Mouse (Mus musculus) splenic B cell, adult 2 months (primary cell): ENCODE measurements around the gene Aebp2.
"Not testable (repeated sequence)": the region's sequence is repeated elsewhere in the genome, so short reads cannot be mapped to it uniquely, and the experiment has no call there.

Experiments used
- DNase-seq: peaks from one replicate; pipeline ENCODE4 v3.0.0-alpha.2; 2011; ENCODE audit warnings: low read depth, low spot score
- H3K27me3 ChIP-seq: 2 replicates; pipeline ENCODE4 v1.6.1; 2012; ENCODE audit warnings: mild to moderate bottlenecking, low read length, moderate library complexity, mixed read lengths; ENCODE audit not compliant: control insufficient read depth, poor library complexity, insufficient read depth, severe bottlenecking
- H3K36me3 ChIP-seq: 2 replicates; pipeline ENCODE4 v1.6.1; 2012; ENCODE audit warnings: mild to moderate bottlenecking, low read length, moderate library complexity, mixed read lengths; ENCODE audit not compliant: control insufficient read depth, poor library complexity, insufficient read depth, severe bottlenecking

The Aebp2 gene

DNA sequence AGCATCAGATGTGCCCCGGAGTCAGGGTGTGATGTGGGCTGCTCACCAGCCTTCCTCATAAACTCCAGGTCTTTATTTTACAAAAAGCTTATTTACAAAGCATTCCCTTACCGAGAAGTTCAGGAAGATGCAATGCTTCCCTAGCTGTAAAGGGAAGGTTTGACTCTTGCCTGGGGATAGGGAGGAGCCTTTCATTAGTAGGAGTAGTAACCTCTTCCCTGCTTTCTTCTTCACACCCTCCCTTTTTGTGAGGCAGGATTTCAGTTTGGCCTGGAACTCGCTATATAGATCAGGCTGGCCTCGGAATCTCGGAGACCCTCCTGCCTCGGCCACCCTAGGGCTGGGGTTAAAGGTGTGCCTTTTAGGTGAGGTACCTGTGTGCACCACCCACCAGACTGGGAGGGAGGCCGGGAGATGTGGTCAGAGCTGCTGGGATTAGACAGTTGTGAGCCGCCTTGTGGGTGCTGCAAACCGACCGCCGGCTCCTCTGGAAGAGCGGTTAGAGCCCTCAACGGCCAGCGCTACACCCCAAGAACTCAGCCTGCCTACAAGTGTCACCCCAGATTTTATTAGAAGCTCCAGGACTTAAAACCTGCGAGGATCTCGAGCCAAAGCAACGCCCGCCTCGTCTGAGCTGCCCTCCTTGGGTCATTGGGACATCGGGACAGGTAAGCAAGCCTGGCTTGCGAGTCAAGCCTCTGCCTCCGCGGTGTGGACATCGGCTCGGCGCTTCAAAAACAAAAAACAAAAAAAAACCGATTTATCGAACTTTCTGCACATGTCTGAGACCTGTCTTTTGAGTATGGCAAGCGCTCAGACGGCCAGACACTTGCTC, at the start of gene Aebp2:
Aebp2 (plus strand) TSS at position 273 of the 835 bp plus-strand sequence.
- H3K36me3 ChIP-seq = no peaks in the 10 kb centered on the region
- H3K27me3 ChIP-seq = no peaks in the 10 kb centered on the region
- DNase-seq = no peak

GRCm38 (mm10) chr6:140574943-140575342, 47.5 kb upstream of the Aebp2 start:
- no peak for DNase-seq
- Histone ChIP-seq H3K27me3 (no peaks in the 10 kb centered on the region), H3K36me3 (no peaks in the 10 kb centered on the region)

- no peaks in the 10 kb centered on the region for H3K36me3 ChIP-seq
- no peak for DNase-seq
- no peaks in the 10 kb centered on the region for H3K27me3 ChIP-seq
Measured at GRCm38 (mm10) chr6:140576133-140576532, 46.3 kb upstream of the Aebp2 start.

GRCm38 (mm10) chr6:140576961-140577821, 45.3 kb upstream of the Aebp2 start:
- H3K36me3 ChIP-seq = no peaks in the 10 kb centered on the region
- DNase-seq = peak; percentile 8
- no peaks in the 10 kb centered on the region for H3K27me3 ChIP-seq

DNA sequence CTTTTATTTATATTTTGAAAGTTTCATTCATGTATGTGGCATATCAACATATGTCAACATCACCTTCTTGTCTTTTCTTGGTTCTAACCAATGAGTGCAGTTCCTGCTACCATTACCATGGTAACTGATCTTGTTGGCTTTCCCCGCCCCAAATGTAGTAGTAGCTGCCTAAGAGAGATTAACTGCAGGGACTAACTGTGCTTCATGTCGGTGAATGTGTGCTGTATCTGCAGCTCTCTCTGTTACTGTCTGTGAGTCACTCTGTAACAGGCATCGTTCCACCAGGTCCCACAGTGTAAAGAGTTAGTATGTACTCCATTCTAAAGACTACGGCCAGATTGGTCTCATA, 44.7 kb upstream of the Aebp2 start:
- Histone ChIP-seq H3K27me3 (no peaks in the 10 kb centered on the region), H3K36me3 (no peaks in the 10 kb centered on the region)
- DNase-seq = no peak

DNA sequence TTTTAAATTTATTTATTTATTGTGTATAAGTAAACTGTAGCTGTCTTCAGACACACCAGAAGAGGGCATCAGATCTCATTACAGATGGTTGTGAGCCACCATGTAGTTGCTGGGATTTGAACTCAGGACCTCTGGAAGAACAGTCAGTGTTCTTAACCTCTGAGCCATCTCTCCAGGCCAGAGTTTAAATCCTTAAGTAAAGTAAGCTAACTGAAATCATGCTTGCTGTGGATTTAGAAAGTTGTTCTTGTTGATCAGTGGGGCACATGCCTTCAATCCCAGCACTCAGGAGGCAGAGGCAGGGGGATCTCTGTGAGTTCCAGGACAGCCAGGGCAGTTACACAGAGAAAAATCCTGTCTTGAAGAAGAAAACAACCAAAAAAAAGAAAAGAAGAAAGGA, 43.5 kb upstream of the Aebp2 start:
- not testable (repeated sequence) for DNase-seq, H3K36me3 ChIP-seq, H3K27me3 ChIP-seq

DNA sequence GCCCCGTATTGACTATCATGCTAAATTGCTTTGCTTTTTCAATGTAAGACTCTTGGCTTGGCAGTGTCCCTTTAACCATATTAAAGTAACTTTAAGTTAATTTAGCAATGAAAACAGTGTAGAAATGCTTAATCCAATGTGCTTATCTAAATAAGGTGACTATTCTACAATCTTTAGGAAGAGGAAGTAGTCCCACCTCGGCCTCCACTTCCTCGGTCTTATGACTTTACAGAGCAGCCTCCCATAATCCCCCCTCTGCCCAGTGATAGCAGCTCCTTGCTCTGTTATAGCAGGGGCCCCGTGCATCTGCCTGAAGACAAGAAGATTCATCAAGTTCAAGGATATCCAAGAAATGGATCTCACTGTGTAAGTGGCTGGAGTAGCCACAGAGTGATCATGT, 42.3 kb upstream of the Aebp2 start:
- Histone ChIP-seq H3K27me3 (no peaks in the 10 kb centered on the region), H3K36me3 (no peaks in the 10 kb centered on the region)
- DNase-seq = no peak

GRCm38 (mm10) chr6:140586714-140587259, 35.7 kb upstream of the Aebp2 start:
- no peaks in the 10 kb centered on the region for H3K27me3 ChIP-seq
- DNase-seq = no peak
- no peaks in the 10 kb centered on the region for H3K36me3 ChIP-seq

GRCm38 (mm10) chr6:140591331-140591730, 31.1 kb upstream of the Aebp2 start:
- Histone ChIP-seq H3K27me3 (no peaks in the 10 kb centered on the region), H3K36me3 (no peaks in the 10 kb centered on the region)
- no peak for DNase-seq

DNA sequence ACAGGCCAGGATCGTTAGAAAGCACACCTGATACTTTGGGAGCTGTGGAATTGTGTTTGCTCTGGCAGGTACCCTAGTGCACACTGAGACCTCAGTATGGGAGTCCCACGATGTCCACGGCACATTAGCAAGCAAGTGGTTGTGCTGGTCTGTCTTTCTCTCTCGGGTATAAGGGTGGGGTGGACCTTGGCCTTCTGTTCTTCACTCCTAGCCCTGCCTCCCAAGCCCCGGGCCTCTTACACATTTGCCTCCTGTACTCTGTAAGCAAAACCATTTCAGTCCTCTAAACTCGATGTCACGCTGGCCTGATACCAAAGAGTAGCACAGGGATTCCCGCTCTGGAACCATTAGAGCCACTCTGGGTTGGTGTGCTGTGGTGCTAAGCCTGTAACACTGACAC, 29.8 kb upstream of the Aebp2 start:
- no peaks in the 10 kb centered on the region for H3K36me3 ChIP-seq
- no peaks in the 10 kb centered on the region for H3K27me3 ChIP-seq
- DNase-seq = no peak

- Histone ChIP-seq H3K36me3 (no peaks in the 10 kb centered on the region), H3K27me3 (no peaks in the 10 kb centered on the region)
- no peak for DNase-seq
Measured at GRCm38 (mm10) chr6:140593420-140594170, 28.9 kb upstream of the Aebp2 start.

GRCm38 (mm10) chr6:140595551-140595950, 26.9 kb upstream of the Aebp2 start:
- not testable (repeated sequence) for DNase-seq, H3K27me3 ChIP-seq, H3K36me3 ChIP-seq

DNA sequence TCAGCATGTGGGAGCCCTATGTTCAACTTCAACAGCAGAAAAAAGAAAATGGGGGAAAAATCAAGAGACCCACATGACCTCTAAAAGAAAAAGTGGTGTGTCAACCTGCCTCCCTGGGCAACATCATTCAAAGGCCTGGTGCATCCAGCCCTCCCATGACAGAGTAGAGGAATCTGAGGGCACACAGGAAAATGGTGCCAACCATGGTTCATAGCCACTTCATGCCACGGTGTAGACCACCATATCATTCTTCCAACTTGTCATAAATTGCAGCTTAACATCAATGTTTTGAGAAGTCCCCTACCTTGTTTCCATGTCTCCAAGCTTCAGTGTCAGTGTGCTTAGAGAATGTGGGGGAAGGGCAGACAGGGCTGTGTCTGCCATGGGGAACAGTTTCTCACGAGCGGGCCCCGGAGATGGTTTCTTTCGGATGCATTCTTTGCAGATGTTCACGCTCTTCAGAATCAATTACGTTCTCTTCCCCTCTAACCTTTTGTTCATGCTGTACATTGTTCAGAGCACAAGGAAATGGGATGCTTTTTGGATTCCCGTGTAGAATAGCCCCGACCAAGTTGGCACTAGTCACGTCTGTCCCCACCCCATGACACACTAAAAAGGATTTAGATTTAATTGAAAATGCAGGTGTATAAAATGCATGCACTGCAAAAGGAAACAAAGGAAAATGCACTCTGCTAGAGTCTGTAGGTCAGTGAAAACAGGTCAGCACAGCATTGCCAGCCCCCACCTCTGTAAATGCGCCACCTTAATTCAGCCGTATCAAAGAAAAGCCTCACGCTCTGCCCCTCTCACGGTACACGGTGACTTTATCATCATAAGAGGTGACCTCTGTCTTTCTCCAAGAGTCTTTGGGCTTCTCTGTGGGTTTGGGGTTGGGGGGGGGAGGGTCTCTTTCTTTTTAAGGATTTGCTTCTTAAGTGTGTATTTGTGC, 24.8 kb upstream of the Aebp2 start:
- Histone ChIP-seq H3K36me3 (no peaks in the 10 kb centered on the region), H3K27me3 (no peaks in the 10 kb centered on the region)
- no peak for DNase-seq

- no peaks in the 10 kb centered on the region for H3K36me3 ChIP-seq
- no peaks in the 10 kb centered on the region for H3K27me3 ChIP-seq
- DNase-seq = no peak
Measured at GRCm38 (mm10) chr6:140598516-140598915, 23.9 kb upstream of the Aebp2 start.
